Mouse (Mus musculus) bone marrow macrophage, adult 2 months (primary cell): ENCODE measurements around the gene Tmem205.

Experiments used
- CTCF ChIP-seq: IDR thresholded peaks from 2 replicates; pipeline ENCODE4 v1.5.1; 2012; ENCODE audit warnings: low read depth, mild to moderate bottlenecking, low read length, moderate library complexity
- POLR2A ChIP-seq: IDR thresholded peaks from 2 replicates; pipeline ENCODE4 v1.6.1; 2012; ENCODE audit warnings: mild to moderate bottlenecking, low read depth, low read length, borderline replicate concordance

DNA sequence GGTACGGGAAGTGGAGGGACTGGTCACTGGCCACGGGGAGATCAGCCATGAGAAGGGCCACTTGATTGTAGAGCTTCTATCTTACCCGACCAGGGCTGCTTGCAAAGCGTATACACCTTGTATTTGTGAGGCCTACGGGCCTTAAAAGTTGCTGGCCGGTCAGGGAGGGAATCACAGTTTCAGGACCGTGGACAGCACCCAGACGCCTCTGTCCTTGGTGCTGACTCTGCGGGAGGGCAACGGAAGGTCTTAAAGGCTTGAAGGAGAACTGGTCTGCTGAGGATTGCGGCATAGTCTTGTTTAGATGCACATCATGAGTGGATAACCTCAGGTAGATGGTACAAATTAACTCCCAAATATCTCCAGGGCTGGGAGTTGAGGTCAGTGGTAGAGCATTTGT, 23.0 kb upstream of the Tmem205 start:
- TF ChIP-seq CTCF: no peak
- TF ChIP-seq POLR2A: no peak
